Mouse (Mus musculus) kidney, embryonic 15.5 days (tissue): ENCODE measurements around the gene Sctr. TPM values are rescaled to one million over a fixed set of nuclear protein-coding genes. Genes with fewer than 3 reads are reported as not detected.
"Not testable (repeated sequence)": the region's sequence is repeated elsewhere in the genome, so short reads cannot be mapped to it uniquely, and the experiment has no call there.

Experiments used
- ATAC-seq: fragments of 200-750 bp; cut with Nextera tagmentation; replicated peaks from 2 replicates; pipeline ENCODE4 v1.8.0; 2017; ENCODE audit warnings: moderate TSS enrichment; ENCODE audit not compliant: low FRiP score
- H3K27ac ChIP-seq: fragments of 300-500 bp; sonication (generic); 2 replicates; pipeline ENCODE4 v1.5.1; 2015; ENCODE audit warnings: mild to moderate bottlenecking, inconsistent platforms
- H3K27me3 ChIP-seq: fragments of 300-500 bp; sonication (generic); 2 replicates; pipeline ENCODE4 v1.6.1; 2015; ENCODE audit warnings: inconsistent platforms
- H3K36me3 ChIP-seq: fragments of 300-500 bp; sonication (generic); 2 replicates; pipeline ENCODE4 v1.6.1; 2015; ENCODE audit warnings: inconsistent platforms
- H3K4me1 ChIP-seq: fragments of 300-500 bp; sonication (generic); 2 replicates; pipeline ENCODE4 v1.6.1; 2015; ENCODE audit warnings: inconsistent platforms
- H3K4me2 ChIP-seq: fragments of 300-500 bp; sonication (generic); 2 replicates; pipeline ENCODE4 v1.6.1; 2015; ENCODE audit warnings: moderate library complexity, mild to moderate bottlenecking, inconsistent platforms
- H3K4me3 ChIP-seq: fragments of 300-500 bp; sonication (generic); replicated peaks from 2 replicates; pipeline ENCODE4 v1.5.1; 2015; ENCODE audit warnings: mild to moderate bottlenecking, inconsistent platforms
- H3K9ac ChIP-seq: fragments of 300-500 bp; sonication (generic); 2 replicates; pipeline ENCODE4 v1.6.1; 2015; ENCODE audit warnings: mild to moderate bottlenecking, inconsistent platforms
- H3K9me3 ChIP-seq: fragments of 300-500 bp; sonication (generic); replicated peaks from 2 replicates; pipeline ENCODE4 v1.6.1; 2016; ENCODE audit warnings: inconsistent platforms
- WGBS: fragments of 180-500 bp; shearing (Covaris S2); methylation state at CpG from one replicate; pipeline ENCODE4 v1.1.7; 2015; ENCODE audit warnings: mixed read lengths; 5-methylcytosine and 5-hydroxymethylcytosine counted together
- polyA plus RNA-seq: library from polyadenylated mRNA; unstranded; fragments of >200 nt; fragmentation: Nextera tagmentation; extraction: Ambion mirVana; gene quantifications from 2 replicates; pipeline ENCODE4 v1.2.1, GENCODE M21; 2015

Sctr gene
- polyA plus RNA-seq, 1 experiment from 2014 or later: 1.2 TPM

DNA sequence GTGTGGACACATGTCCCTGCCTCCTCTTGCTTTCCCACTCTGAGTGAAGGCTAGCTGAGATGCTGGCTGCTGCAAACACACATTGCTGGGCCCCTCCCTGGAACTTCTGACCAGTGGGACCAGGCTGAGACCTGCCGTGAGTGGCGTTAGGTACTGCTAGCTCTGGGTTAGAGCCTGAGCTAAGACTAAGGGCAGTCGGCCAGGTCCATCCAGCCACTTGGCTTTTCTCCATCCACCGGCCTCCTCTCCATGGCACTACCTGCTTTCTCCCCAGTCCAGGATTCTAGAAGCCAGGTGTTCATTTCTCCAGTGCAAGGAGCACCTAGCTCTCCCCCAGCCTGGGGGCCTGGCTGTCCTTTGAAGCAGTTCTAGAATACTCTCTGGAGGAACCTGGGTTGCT, 68.2 kb downstream of the Sctr start:
- WGBS: 71% methylated on average over 4 of the region's 4 CpGs
- Histone ChIP-seq H3K27ac (peak overlapping the region; percentile 85), H3K4me3 (no peak overlapping the region), H3K9me3 (no peaks in the 10 kb centered on the region), H3K4me2 (0 out of 2 replicates have a peak overlapping the region, but pooled peaks have one; percentile 23), H3K4me1 (peaks cover 34% of the 10 kb centered on the region), H3K9ac (no peak overlapping the region), H3K27me3 (no peaks in the 10 kb centered on the region), H3K36me3 (no peaks in the 10 kb centered on the region)
- ATAC-seq: no peak

DNA sequence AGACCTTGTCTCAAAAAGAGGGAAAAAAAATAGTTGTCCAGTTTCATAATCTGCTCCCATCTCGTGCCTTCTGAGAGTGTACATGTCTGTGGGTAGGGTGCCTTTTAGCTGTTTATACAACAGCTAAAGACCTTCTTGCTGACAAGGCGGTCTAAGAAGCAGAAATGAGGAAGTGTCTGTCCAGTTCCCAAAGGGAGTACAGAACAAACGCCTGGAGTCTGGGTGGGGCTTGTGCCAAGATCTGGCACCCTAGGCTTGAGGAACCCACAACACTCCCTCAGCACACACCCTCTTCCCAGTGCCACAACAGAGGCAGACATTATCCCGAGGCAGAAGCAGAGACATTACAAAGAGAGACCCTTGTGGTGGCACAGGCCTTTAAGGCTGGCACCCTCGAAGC, 68.8 kb downstream of the Sctr start:
- ATAC-seq: no peak
- H3K9ac ChIP-seq: no peak overlapping the region
- H3K4me1 ChIP-seq: peaks cover 34% of the 10 kb centered on the region
- H3K27ac ChIP-seq: no peak overlapping the region
- H3K4me3 ChIP-seq: no peak overlapping the region
- WGBS: 81% methylated on average over 5 of the region's 5 CpGs
- no peaks in the 10 kb centered on the region for H3K27me3 ChIP-seq
- no peak overlapping the region for H3K4me2 ChIP-seq
- no peaks in the 10 kb centered on the region for H3K36me3 ChIP-seq
- H3K9me3 ChIP-seq: no peaks in the 10 kb centered on the region

DNA sequence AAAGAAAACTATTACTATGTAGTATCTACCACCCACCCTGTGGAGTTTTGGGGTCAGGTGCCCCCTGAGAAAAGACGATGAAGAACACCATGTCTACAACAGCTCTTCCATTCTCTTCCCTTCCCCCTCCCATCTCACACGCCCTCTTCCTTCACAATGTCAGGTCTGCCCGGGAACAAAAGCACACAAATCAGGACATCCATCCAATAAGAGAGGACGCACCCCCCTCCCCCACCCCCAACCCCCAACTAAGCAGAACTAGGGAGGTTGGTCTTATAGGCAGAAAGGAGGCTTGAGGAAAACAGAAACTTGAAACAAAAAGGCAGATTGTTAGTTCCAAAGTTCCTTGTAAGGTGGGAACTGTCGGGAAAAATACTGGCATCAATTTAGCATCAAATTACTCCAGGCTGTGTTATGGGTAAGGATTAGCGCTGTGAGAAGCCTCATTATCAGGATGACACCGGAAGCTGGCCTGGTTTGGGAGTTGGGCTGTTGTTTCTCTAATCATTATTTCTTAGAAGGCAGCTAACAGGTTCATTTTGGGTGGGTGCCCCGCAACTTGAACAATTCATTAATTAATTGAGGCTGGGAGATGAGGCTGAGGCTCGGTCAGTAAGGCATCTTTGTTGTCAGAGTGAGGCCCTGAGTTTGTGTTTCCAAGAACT, 71.2 kb downstream of the Sctr start:
- no peak overlapping the region for H3K27ac ChIP-seq
- no peak for ATAC-seq
- H3K9me3 ChIP-seq: no peaks in the 10 kb centered on the region
- H3K4me3 ChIP-seq: no peak overlapping the region
- WGBS: 22% methylated on average over 9 of the region's 9 CpGs
- no peaks in the 10 kb centered on the region for H3K27me3 ChIP-seq
- no peak overlapping the region for H3K9ac ChIP-seq
- no peaks in the 10 kb centered on the region for H3K36me3 ChIP-seq
- no peak overlapping the region for H3K4me2 ChIP-seq
- H3K4me1 ChIP-seq: peaks cover 33% of the 10 kb centered on the region

DNA sequence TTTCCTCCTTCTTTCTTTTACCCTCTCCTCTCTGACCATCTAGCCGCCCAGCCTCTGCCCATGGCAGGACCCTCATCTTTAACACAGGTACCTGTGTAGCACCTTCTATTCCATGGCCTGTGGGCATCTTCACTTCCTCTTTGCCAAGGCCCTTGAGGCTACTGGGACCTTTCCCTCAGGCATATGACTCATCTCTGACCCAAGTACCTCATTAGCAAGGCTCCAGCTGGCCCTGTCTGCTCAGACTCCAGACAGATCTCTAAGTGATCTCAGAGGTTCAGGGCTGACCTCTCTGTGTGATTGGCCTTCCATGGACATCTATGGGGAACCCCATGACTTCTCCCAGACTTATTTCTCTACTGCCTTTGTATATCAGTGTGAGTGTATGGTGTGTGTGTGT, 73.9 kb downstream of the Sctr start:
- H3K9ac ChIP-seq: no peak overlapping the region
- H3K4me2 ChIP-seq: no peak overlapping the region
- H3K4me3 ChIP-seq: no peak overlapping the region
- H3K27ac ChIP-seq: no peak overlapping the region
- peaks cover 21% of the 10 kb centered on the region for H3K4me1 ChIP-seq
- H3K27me3 ChIP-seq: no peaks in the 10 kb centered on the region
- ATAC-seq: no peak
- 93% methylated on average over 1 of the region's 1 CpGs for WGBS
- H3K36me3 ChIP-seq: no peaks in the 10 kb centered on the region
- H3K9me3 ChIP-seq: no peaks in the 10 kb centered on the region

DNA sequence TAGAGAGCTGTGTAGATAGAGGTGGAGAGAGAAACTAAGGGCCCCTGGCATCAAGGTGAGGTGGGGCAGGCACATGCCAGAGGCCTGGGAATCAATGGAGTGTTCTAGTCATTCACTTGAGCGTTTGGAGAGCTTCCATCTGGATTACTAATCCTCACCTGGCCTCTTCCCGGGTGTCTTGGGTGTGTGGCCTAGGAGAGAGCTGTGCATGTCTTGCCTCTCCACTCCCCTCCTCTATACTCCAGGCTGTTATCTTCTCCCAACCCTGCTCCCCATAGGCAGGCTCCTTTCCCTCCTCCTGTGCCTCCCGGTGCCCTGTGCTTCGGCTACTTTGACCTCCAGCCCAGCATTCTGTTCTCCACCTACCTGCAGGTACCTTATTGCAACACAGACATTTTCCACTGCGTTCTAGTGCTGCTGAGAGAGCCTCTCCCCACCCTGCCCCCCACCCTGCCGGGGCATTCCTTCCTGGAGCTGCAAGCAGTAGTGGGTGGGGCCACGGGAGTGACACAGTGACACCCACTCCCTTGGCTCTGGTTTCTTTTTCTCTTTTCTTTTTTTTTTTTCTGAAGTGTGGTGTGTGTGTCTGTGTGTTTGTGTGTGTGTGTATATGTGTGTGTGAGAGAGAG, 76.4 kb downstream of the Sctr start:
- peak; percentile 37 for ATAC-seq
- peak overlapping the region; percentile 43 for H3K4me2 ChIP-seq
- no peaks in the 10 kb centered on the region for H3K36me3 ChIP-seq
- H3K9me3 ChIP-seq: no peaks in the 10 kb centered on the region
- H3K27me3 ChIP-seq: no peaks in the 10 kb centered on the region
- H3K4me1 ChIP-seq: peaks cover 18% of the 10 kb centered on the region
- H3K4me3 ChIP-seq: no peak overlapping the region
- 16% methylated on average over 7 of the region's 7 CpGs for WGBS
- no peak overlapping the region for H3K9ac ChIP-seq
- H3K27ac ChIP-seq: no peak overlapping the region

DNA sequence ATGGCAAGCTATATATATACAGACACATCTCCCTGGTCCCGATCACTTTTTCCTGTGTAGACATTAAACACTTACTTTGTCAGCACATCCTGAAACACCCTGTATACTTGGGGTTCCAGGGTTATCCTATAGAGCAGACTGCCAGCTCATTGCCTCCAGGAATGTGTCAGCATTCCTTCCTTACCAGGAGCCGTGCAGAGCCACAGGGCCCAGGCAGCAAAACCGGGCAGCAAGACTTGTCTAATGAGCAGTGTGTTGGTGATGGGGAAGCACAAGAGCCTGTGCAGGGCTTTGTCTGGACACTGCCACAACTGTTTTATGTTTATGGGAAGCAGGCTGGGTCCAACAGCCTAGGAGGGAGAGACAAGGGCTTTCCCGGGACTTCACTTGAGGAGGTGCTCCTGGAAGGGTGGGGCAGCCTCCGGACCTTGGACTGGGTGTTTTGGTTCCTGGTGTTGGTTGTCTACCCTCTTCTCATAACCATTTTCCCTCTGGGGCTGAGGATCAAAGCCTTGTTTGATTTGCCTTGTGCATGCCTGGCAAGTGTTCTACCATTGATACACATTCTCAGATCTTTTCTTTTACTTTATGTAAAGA, 77.3 kb downstream of the Sctr start:
- H3K9ac ChIP-seq: no peak overlapping the region
- H3K27me3 ChIP-seq: no peaks in the 10 kb centered on the region
- H3K9me3 ChIP-seq: no peaks in the 10 kb centered on the region
- H3K36me3 ChIP-seq: no peaks in the 10 kb centered on the region
- no peak overlapping the region for H3K27ac ChIP-seq
- no peak overlapping the region for H3K4me3 ChIP-seq
- 57% methylated on average over 5 of the region's 5 CpGs for WGBS
- H3K4me2 ChIP-seq: no peak overlapping the region
- peaks cover 14% of the 10 kb centered on the region for H3K4me1 ChIP-seq
- 0 out of 2 replicates have a peak, but pooled peaks have one; percentile 5 for ATAC-seq

DNA sequence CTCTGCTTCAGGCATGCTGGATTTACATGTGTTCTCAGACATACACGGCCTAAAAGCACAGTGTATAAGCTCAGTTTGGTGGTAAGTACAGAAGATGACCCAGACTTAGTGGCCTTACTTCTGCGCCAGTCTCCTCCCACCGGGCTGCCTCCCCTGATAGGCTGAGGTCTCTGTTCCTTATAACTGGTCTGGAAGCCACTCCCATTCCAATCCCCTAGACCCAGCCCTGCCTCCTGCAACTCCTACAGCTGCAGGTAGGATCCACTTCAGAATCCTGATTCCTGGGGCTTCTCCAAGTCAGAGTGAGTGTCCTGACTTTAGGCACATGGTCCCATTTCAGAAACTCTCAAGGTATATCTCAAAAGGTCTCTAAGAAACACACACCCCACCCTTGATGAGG, 79.0 kb downstream of the Sctr start:
- Histone ChIP-seq H3K4me1 (peaks cover 14% of the 10 kb centered on the region), H3K9me3 (no peaks in the 10 kb centered on the region), H3K36me3 (no peaks in the 10 kb centered on the region), H3K9ac (no peak overlapping the region), H3K4me2 (no peak overlapping the region), H3K4me3 (no peak overlapping the region), H3K27me3 (no peaks in the 10 kb centered on the region), H3K27ac (no peak overlapping the region)
- no peak for ATAC-seq
- WGBS: 62% methylated on average over 3 of the region's 3 CpGs

DNA sequence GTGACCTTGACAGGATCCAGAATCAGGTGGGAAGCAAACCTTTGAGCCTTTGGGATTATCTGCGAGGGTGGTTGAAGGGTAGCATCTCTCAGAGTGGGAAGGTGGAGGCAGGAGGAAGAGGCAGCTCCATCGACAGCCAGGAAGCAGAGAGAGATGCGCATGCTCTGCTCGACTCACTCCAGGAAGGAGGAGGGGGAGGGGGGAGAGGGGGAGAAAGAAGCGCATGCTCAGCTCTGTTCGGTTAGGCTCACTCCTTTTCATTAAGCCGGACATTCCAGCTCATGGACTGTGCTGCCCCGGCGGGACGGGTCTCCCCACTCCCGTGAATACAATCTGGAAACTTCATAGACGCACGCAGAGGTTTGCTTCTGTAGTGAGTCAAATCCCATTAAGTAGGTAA, 80.0 kb downstream of the Sctr start:
- WGBS: 63% methylated on average over 13 of the region's 13 CpGs
- Histone ChIP-seq H3K4me1 (peaks cover 14% of the 10 kb centered on the region), H3K27me3 (no peaks in the 10 kb centered on the region), H3K9me3 (no peaks in the 10 kb centered on the region), H3K4me3 (no peak overlapping the region), H3K36me3 (no peaks in the 10 kb centered on the region), H3K9ac (no peak overlapping the region), H3K4me2 (no peak overlapping the region), H3K27ac (no peak overlapping the region)
- no peak for ATAC-seq

DNA sequence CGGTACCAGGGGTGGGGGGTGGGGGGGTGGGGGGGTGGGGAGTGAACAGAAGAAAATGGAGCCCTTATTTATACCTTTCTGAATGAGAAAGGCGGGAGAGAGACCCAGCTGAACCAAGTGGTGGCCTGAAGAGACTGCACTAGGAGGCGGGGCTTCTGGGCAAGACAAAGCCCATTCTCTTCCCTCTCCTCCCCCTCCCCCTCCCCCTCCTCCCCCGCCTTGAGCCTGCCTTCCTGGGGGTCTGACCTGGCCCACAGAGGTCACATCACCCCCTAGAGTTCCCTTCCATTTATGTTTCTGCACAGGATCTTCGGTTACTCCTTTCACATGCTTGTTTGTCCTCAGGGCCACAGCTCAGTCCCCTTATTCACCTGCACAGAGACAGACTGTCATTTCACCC, 82.5 kb downstream of the Sctr start:
- Histone ChIP-seq H3K9me3 (no peaks in the 10 kb centered on the region), H3K4me3 (no peak overlapping the region), H3K36me3 (no peaks in the 10 kb centered on the region), H3K27me3 (no peaks in the 10 kb centered on the region), H3K4me2 (no peak overlapping the region), H3K9ac (no peak overlapping the region), H3K4me1 (no peaks in the 10 kb centered on the region), H3K27ac (no peak overlapping the region)
- 26% methylated on average over 5 of the region's 5 CpGs for WGBS
- ATAC-seq: no peak

DNA sequence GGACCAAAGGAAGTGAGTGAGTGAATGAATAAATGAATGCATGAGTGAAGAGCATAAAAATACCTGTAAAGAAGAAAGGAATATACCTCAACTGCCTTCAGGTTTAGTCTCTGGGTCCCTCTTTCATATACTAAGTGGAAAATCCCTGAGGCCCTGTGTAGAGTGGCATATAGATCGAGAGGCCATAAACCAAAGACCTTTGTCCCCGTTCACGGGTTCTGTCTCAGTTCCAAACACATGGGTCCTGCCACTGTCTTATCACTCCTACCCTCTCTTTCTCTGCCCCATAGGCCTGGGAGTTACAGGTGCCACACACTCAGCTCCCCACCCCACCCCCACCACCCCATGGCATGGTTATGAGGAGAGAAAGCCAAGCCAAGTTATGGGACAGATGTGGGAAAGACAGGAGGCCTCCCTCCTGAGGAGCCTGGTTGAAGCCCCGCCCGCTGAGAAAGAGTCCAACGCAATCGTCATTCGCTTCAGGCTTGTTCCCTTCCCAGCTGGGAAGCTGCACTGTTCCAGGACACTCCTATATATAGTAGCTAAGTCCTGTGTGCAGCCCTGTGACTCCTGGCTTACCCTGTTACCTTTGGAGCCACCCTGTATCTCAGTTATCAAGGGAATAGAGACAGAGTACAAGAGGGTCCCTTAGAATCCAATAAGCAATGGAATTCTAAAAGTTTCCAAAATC, 84.3 kb downstream of the Sctr start:
- WGBS: 84% methylated on average over 8 of the region's 8 CpGs
- no peak overlapping the region for H3K27ac ChIP-seq
- H3K4me2 ChIP-seq: no peak overlapping the region
- no peak overlapping the region for H3K9ac ChIP-seq
- H3K4me3 ChIP-seq: no peak overlapping the region
- H3K4me1 ChIP-seq: no peaks in the 10 kb centered on the region
- no peaks in the 10 kb centered on the region for H3K9me3 ChIP-seq
- H3K27me3 ChIP-seq: no peaks in the 10 kb centered on the region
- no peaks in the 10 kb centered on the region for H3K36me3 ChIP-seq
- ATAC-seq: no peak

DNA sequence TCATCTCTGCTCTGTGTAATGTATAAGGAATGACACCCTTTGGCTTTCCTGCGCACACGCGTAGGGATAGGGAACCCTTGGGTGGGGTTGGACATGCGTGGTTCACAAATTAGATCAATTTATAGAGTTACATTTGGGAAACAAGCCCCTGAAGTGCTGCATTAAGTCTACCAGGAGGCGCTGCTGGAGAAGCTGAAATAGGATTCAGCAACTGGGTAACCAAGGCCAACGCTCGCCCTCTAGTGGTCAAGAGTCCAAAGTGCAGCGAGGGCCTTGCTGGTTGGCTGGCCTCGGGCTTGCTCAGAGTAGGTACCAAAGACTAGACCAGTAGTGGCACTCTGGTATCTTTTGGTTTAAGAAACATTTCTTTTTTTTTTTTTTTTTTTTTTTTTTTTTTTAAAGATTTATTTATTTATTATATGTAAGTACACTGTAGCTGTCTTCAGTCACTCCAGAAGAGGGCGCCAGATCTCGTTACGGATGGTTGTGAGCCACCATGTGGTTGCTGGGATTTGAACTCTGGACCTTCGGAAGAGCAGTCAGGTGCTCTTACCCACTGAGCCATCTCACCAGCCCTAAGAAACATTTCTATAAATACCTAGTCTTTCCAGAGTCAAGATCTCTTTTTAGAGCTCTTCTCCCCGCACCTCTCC, 86.9 kb downstream of the Sctr start:
- H3K27me3 ChIP-seq, H3K4me1 ChIP-seq, H3K9ac ChIP-seq, H3K4me3 ChIP-seq, H3K9me3 ChIP-seq, H3K4me2 ChIP-seq, H3K27ac ChIP-seq, H3K36me3 ChIP-seq: not testable (repeated sequence)
- WGBS: 56% methylated on average over 11 of the region's 14 CpGs
- peak; percentile 63 for ATAC-seq

DNA sequence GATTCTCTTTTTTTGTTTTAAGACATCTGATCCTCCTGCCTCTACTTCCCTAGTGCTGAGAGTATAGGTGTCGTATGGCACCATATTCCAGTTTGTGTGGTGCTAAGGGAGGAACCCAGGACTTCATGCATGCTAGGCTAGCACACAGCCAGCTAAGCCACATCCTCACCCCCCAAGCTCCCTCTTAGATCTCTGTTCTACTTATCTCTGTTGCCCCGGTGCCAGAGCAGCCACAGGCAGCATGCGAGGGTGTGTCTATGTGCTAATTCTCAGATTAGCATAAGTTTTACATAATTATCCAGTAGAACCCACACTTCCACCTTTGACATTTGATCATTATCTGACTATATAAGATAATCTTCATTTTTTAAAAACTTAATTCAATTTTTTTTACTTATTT, 88.2 kb downstream of the Sctr start:
- Histone ChIP-seq H3K36me3 (no peaks in the 10 kb centered on the region), H3K27ac (no peak overlapping the region), H3K27me3 (no peaks in the 10 kb centered on the region), H3K9me3 (no peaks in the 10 kb centered on the region), H3K4me2 (no peak overlapping the region), H3K9ac (no peak overlapping the region), H3K4me3 (no peak overlapping the region), H3K4me1 (0 out of 2 replicates have a peak, but pooled peaks cover 3% of the 10 kb centered on the region)
- ATAC-seq: no peak
- WGBS: 74% methylated on average over 3 of the region's 3 CpGs
